Mouse (Mus musculus): Measurements from ENCODE around the gene BC030500.

DNA sequence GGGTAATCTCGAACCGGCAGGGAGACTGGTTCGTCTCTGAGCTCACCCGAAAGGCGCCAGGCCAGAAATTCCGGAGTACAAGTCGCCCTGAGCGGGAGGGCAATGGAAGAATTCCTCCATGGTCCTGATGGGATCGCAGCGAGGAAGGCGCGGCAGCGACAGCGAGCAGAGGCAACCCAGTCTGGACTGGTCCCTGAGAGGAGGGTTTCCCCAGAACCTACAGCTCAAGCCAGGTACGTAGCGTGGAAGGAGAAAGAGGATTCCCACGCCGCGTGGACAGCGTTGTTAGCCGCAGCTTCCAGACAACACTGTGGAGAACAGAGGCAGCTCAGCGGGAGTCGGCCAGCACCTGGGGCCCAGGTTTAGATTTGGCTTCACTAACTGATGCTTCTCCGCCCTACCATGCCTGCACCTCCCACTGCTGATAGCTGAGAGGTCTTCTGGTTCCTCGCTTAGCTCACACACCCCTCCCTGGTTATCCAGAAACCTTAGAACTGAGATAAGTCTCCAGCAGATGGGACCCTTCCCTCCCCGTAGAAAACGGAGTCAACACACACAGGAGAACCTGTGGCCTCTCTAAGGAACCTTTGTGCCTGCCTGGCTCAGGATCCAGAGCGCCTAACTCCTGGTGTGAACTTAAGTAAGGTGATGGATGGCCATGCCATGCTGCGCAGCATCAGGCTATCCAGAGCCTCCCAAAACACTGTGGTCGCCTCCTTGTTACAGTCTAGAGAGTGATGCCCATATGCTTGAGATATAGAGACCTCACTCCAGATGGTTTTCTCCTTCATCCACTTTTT, 1.5 kb downstream of the BC030500 start:
- TF ChIP-seq TAL1 (IDR thresholded peaks at IDR 0.05; ENCODE audit: low read length) (no peak), GATA1 (IDR thresholded peaks at IDR 0.05; ENCODE audit: low read length) (no peak)

All from erythroblast, embryonic 14.5 days (primary cell).